Mouse (Mus musculus) heart, postnatal 0 days (tissue): ENCODE results near the gene Hoga1. TPM values are rescaled to one million over a fixed set of nuclear protein-coding genes. Genes with fewer than 3 reads are reported as not detected.

ENCODE experiments used
- ATAC-seq: fragments of 200-750 bp; cut with Nextera tagmentation; 2 replicates; pipeline ENCODE4 v1.8.0; 2017; ENCODE audit warnings: low read depth, moderate number of reproducible peaks, moderate library complexity; ENCODE audit not compliant: insufficient read depth
- DNase-seq: peaks from one replicate; pipeline ENCODE4 v3.0.0-alpha.2; 2016; ENCODE audit warnings: low spot score
- H3K27ac ChIP-seq: fragments of 300-500 bp; sonication (generic); 2 replicates; pipeline ENCODE4 v1.5.1; 2014; ENCODE audit warnings: low read depth, mild to moderate bottlenecking
- H3K27me3 ChIP-seq: fragments of 300-500 bp; sonication (generic); 2 replicates; pipeline ENCODE4 v1.6.1; 2014; ENCODE audit warnings: low read length, mixed read lengths; ENCODE audit not compliant: control insufficient read depth, insufficient read depth
- H3K36me3 ChIP-seq: fragments of 300-500 bp; sonication (generic); replicated peaks from 2 replicates; pipeline ENCODE4 v1.6.1; 2014; ENCODE audit warnings: low read length, mixed read lengths; ENCODE audit not compliant: control insufficient read depth, insufficient read depth
- H3K4me1 ChIP-seq: fragments of 300-500 bp; sonication (generic); 2 replicates; pipeline ENCODE4 v1.6.1; 2014; ENCODE audit warnings: antibody characterized with exemption; ENCODE audit not compliant: control insufficient read depth, insufficient read depth
- H3K4me2 ChIP-seq: fragments of 300-500 bp; sonication (generic); 2 replicates; pipeline ENCODE4 v1.6.1; 2014; ENCODE audit warnings: low read depth, mild to moderate bottlenecking, low read length, moderate library complexity
- H3K4me3 ChIP-seq: fragments of 300-500 bp; sonication (generic); 2 replicates; pipeline ENCODE4 v1.5.1; 2014; ENCODE audit warnings: low read depth, low read length
- H3K9ac ChIP-seq: fragments of 300-500 bp; sonication (generic); replicated peaks from 2 replicates; pipeline ENCODE4 v1.6.1; 2014; ENCODE audit warnings: low read depth, low read length, mixed read lengths
- H3K9me3 ChIP-seq: fragments of 300-500 bp; sonication (generic); replicated peaks from 2 replicates; pipeline ENCODE4 v1.6.1; 2016; ENCODE audit warnings: low read length; ENCODE audit not compliant: control insufficient read depth
- CTCF ChIP-seq: IDR thresholded peaks from 2 replicates; pipeline ENCODE4 v1.5.1; 2016; ENCODE audit warnings: antibody characterized with exemption, control low read depth, low read depth
- EP300 ChIP-seq: IDR thresholded peaks from 2 replicates; pipeline ENCODE4 v1.6.1; 2016; ENCODE audit warnings: antibody characterized with exemption, low read depth
- WGBS: fragments of 180-500 bp; shearing (Covaris S2); extraction: QIAGEN DNeasy Blood & Tissue Kit; methylation state at CpG from one replicate; pipeline ENCODE4 v1.1.7; 2014; 5-methylcytosine and 5-hydroxymethylcytosine counted together
- polyA plus RNA-seq: library from polyadenylated mRNA; unstranded; fragments of >200 nt; fragmentation: Nextera tagmentation; extraction: Ambion mirVana; gene quantifications from 2 replicates; pipeline ENCODE4 v1.2.1, GENCODE M21; 2015
- total RNA-seq: library from RNA; depleted of rRNA; stranded (reverse); fragments of >200 nt; gene quantifications from 2 replicates; pipeline ENCODE4 v1.2.3, GENCODE M21; 2014; ENCODE audit warnings: low replicate concordance

The Hoga1 gene
- total and polyA plus RNA-seq, 2 experiments from 2014 or later, result 1.3 to 1.4 TPM

DNA sequence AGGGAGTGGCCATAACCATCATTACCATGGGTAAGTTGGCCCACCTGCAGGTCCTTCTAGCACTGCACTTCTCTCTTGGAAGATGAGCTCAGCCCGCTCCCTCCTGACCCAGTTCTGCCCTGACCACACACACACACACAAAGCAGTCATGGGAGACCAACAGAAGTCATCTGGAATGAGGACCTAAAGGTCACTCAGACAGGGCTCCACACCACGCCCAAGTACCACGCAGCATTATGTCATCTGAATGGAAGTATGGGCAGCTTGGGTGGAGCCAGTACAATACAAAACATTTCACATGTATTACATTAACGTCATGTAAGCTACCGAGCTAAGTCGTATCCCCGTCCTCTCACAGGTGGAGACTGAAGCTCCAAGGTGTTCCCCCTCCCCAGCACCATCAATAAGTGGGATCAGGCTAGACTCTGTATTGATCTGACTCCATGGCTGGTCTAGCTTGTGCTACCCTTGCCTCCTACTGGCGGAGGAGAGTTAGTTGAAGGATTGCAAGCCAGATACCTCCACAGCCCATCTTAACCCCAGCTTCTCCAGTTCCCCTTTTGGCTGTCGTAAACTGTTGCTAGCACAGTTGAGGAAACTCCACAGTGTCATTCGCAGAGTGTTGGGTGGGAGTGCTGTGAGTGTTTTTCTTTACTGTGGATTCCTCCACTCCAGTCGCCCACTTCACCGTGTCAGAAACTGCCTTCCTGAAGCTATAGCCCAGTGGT is 44.0 kb upstream of the Hoga1 start:
- Histone ChIP-seq H3K4me3 (no peak overlapping the region), H3K27me3 (no peaks in the 10 kb centered on the region), H3K9me3 (no peaks in the 10 kb centered on the region), H3K4me1 (peaks cover 72% of the 10 kb centered on the region), H3K36me3 (no peaks in the 10 kb centered on the region), H3K9ac (no peak overlapping the region), H3K27ac (peak overlapping the region; percentile 83), H3K4me2 (no peak overlapping the region)
- no peak for TF ChIP-seq CTCF
- no peak for TF ChIP-seq EP300
- ATAC-seq (no peak), DNase-seq (no peak)
- 92% methylated on average over 12 of the region's 12 CpGs for WGBS

DNA sequence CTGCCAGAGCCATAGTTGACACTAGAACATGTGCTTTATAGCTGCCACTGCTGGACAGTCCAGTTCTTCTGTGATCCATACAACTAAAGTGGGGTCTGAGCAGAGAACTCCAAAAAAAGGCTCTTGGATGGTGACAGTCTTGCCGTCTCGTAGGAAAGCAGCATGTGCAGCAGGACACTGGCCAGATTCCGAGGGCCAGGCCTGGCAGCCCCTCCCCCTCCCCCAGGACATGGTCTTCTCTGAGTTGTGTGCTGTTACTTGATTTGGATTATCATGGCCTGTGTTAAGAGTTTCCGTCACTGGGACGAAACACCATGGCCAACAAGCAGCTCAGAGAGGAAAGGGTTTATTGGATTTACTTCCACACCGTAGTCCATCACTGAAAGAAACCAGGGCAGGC is 41.2 kb upstream of the Hoga1 start:
- H3K4me2 ChIP-seq, result no peak overlapping the region
- no peaks in the 10 kb centered on the region for H3K9me3 ChIP-seq
- no peak overlapping the region for H3K9ac ChIP-seq
- no peak for ATAC-seq
- DNase-seq, result no peak
- H3K27me3 ChIP-seq, result no peaks in the 10 kb centered on the region
- peaks cover 69% of the 10 kb centered on the region for H3K4me1 ChIP-seq
- H3K27ac ChIP-seq, result peak overlapping the region; percentile 52
- no peaks in the 10 kb centered on the region for H3K36me3 ChIP-seq
- no peak overlapping the region for H3K4me3 ChIP-seq
- TF ChIP-seq CTCF (no peak), EP300 (no peak)
- WGBS, result 31% methylated on average over 6 of the region's 6 CpGs

DNA sequence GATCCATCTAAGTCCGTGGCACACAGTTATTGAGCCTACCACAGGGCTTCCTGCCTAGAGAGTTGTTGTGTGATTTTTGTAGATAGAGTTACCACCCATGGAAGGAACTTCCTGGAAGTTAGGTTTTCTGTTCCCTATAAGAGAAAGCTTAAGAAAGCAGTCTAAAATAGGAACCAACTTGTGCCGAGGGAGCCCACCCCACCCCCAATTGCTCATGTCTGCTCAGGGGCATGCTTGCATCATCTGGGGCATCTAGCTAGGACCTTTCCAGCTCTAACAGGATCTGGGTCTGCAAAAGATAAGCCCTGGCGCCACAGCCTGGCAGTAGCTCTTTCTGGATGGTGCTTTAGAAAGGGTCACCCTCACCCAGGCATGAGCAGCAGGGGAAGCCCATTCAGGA is 39.8 kb upstream of the Hoga1 start:
- H3K4me2 ChIP-seq, result no peak overlapping the region
- 0 out of 2 replicates have a peak overlapping the region, but pooled peaks have one; percentile 11 for H3K27ac ChIP-seq
- no peaks in the 10 kb centered on the region for H3K36me3 ChIP-seq
- 22% methylated on average over 3 of the region's 3 CpGs for WGBS
- no peaks in the 10 kb centered on the region for H3K9me3 ChIP-seq
- TF ChIP-seq CTCF, result no peak
- TF ChIP-seq EP300, result no peak
- H3K27me3 ChIP-seq, result no peaks in the 10 kb centered on the region
- DNase-seq, result no peak
- H3K4me1 ChIP-seq, result peaks cover 56% of the 10 kb centered on the region
- H3K4me3 ChIP-seq, result no peak overlapping the region
- no peak overlapping the region for H3K9ac ChIP-seq
- ATAC-seq, result no peak

DNA sequence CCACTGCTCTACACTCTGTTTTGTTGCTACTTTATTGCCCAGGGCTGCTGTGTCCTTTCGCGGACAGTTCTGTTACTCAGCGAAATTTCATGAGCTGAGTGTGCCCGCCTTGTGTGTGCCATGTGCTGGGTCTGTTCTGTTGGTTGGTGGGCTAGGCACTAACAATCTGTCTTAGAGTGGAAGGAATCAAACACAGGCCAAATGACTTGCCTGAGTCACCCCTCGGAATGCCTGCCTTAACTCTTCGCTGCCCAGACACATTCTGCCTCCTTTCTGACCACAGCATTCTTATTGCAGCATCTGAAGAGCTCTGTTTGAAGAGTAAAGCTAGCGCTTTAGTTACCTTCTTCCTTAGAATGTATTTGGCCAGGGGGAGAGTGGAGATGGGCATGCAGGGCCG is 38.8 kb upstream of the Hoga1 start:
- H3K9ac ChIP-seq, result no peak overlapping the region
- no peak for TF ChIP-seq EP300
- no peak for TF ChIP-seq CTCF
- no peak for ATAC-seq
- no peaks in the 10 kb centered on the region for H3K9me3 ChIP-seq
- no peak overlapping the region for H3K27ac ChIP-seq
- no peaks in the 10 kb centered on the region for H3K27me3 ChIP-seq
- no peak overlapping the region for H3K4me2 ChIP-seq
- H3K36me3 ChIP-seq, result 0 out of 2 replicates have a peak, but pooled peaks cover 1% of the 10 kb centered on the region
- no peak overlapping the region for H3K4me3 ChIP-seq
- peaks cover 46% of the 10 kb centered on the region for H3K4me1 ChIP-seq
- no peak for DNase-seq
- WGBS, result 77% methylated on average over 8 of the region's 8 CpGs

GRCm38 (mm10) chr19:42008586-42008985 is 36.8 kb upstream of the Hoga1 start:
- DNase-seq (no peak), ATAC-seq (peak; percentile 16; the same call in 1 of the 2 replicates)
- peaks cover 45% of the 10 kb centered on the region for H3K4me1 ChIP-seq
- H3K36me3 ChIP-seq, result 0 out of 2 replicates have a peak, but pooled peaks cover 7% of the 10 kb centered on the region
- H3K4me3 ChIP-seq, result no peak overlapping the region
- H3K9me3 ChIP-seq, result no peaks in the 10 kb centered on the region
- no peak overlapping the region for H3K4me2 ChIP-seq
- no peaks in the 10 kb centered on the region for H3K27me3 ChIP-seq
- 52% methylated on average over 3 of the region's 3 CpGs for WGBS
- no peak for TF ChIP-seq EP300
- TF ChIP-seq CTCF, result no peak
- no peak overlapping the region for H3K9ac ChIP-seq
- peak overlapping the region; percentile 57 for H3K27ac ChIP-seq

GRCm38 (mm10) chr19:42009067-42009466 is 36.3 kb upstream of the Hoga1 start:
- TF ChIP-seq CTCF (no peak), EP300 (no peak)
- Histone ChIP-seq H3K36me3 (0 out of 2 replicates have a peak, but pooled peaks cover 7% of the 10 kb centered on the region), H3K4me3 (no peak overlapping the region), H3K27ac (peak overlapping the region; percentile 57), H3K4me2 (no peak overlapping the region), H3K9ac (no peak overlapping the region), H3K27me3 (no peaks in the 10 kb centered on the region), H3K9me3 (no peaks in the 10 kb centered on the region), H3K4me1 (peaks cover 41% of the 10 kb centered on the region)
- no peak for DNase-seq
- no peak for ATAC-seq
- 51% methylated on average over 7 of the region's 7 CpGs for WGBS
